Mouse (Mus musculus): ENCODE measurements at regions not wholly inside any gene's neighbourhood (a gene's known extent, or its start where the extent isn't known, plus 50 kb on each side); places are given as distances from the start of the nearest gene placed in this dataset.
"Not testable (repeated sequence)": the region's sequence is repeated elsewhere in the genome, so short reads cannot be mapped to it uniquely, and the experiment has no call there.

DNA sequence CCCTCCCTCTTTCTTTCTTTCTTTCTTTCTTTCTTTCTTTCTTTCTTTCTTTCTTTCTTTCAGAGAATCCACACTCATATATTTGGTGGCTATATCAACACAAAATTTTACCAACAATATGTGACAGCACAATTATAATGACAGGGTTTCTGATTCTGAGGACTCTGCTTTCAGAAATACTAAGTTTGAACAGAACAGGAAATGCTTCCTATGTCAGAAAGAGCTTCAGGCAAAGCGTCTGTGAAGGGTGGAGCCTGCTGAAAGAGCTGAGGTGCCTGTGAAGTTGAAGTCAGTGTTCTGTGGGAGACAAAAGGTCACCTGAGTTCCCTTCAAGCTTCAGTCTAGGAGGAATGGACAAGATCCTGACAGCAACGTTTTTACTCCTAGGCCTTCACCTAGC is 670.8 kb upstream of the Olfr1507 start:
- DNase-seq (ENCODE audit: low spot score): not testable (repeated sequence)

DNA sequence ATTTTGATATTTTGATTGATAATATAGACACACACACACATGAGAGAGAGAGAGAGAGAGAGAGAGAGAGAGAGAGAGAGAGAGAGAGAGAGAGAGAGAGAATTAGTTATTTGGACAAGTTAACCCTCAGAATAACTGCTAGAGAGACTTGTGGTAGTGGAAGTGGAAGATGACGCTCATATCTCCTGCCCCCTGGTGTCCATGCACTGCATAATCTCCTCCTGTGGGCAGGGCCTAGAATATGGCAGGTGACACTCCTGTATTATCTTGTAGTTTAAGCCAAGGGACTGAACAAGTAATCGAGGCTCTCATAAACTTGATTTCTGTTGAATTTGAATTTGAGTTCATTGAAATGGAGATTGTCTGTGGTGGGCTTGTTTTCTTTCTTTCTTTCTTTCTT is 663.5 kb upstream of the Olfr1507 start:
- DNase-seq (ENCODE audit: low spot score): not testable (repeated sequence)

GRCm38 (mm10) chr14:53134783-53135182 is 639.2 kb upstream of the Olfr1507 start:
- DNase-seq (ENCODE audit: low spot score): peak; percentile 71

DNA sequence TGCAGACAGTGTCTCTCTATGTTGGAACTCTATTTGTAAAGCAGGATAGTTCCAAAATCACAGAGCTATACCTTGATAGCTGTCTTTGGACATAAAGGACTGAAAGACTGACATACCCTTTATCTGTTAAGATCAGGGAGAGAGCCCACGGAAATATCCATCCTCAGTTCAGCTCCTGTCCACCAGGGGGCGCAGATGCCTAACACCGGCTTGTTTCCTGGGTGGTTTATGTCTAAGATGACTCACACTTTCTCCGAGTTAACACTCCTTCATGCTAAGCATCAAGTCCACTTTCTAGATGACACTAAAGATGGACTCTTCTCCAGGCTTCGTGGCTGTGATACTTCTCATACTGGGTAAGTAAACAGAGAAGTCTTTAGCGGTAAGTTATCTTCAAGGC is 636.8 kb upstream of the Olfr1507 start:
- peak; percentile 84 for DNase-seq (ENCODE audit: low spot score)

DNA sequence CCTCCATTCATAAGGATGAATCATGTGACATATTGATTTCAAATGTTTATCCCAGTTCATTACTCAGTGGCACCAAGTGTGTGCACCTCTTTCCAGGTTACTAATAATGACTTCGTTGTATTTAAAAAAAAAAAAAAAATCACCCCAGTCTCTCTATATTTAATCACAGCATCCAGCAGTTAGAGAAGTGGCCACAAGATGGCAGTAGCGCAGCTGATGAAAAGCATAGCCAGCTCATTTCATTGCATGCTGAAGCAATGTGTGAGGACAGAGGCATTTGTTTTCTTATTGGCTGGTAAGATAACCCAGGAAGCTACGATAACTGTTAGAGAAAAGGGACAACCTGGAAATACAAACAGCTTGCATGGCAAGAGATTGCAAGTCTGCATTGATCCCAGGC is 626.2 kb upstream of the Olfr1507 start:
- DNase-seq (ENCODE audit: low spot score): not testable (repeated sequence)

DNA sequence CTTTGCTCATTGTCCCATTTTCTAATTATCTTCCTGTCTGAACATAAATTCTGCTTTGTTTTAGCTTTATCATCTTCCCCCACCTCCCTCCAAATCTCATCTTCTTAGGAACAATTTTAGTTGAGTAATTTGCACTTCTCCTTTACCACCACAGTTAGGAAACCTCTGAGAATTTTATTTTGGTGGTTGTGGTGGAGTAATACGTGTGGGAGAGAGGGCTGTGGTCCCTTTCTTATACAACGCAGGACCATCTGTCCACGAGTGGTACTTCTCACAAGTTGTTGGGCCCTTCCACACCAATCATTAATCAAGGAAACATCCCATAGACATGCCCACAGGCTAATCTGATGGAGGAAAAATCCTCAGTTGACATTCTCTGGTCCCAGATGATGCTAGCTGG is 614.2 kb upstream of the Olfr1507 start:
- DNase-seq (ENCODE audit: low spot score): not testable (repeated sequence)

DNA sequence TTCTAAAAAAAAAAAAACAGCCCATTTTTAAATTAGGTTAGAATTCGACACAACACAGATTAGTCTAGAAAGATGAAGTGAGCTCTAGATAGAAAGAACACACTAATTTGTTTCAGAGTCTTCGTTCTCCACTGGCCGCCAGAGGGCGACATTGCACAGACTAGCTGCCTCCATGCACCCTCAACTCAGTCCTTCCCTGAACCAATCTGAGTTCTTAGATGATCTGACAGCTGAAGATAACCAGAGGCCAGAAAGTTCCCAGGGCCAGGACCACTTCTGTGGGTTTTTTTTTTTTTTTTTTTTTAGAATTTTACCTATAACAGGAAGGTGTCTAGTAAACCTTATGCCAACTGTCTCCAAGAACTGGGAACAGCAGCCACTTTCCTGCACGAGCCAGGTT is 605.8 kb upstream of the Olfr1507 start:
- peak; percentile 47 for DNase-seq (ENCODE audit: low spot score)

DNA sequence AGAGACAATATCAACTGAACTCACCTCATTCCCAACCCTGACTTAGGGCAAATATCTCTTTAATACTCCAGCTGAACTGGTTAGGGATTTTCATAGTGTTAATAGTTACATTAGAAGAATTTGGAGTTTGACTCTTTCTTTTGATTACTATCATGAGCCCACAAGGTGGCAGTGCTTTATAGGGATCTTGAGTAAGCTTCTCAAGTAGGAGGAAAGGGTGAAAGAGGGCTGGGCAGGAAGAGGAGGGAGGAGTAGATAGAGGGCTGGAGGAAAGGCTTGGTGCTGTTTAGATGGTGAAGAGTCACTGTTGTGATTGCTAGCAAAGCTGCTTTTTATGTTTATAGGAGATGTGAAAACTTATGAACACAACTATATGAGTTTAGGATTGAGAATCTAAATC is 595.4 kb upstream of the Olfr1507 start:
- DNase-seq (ENCODE audit: low spot score): peak; percentile 27

DNA sequence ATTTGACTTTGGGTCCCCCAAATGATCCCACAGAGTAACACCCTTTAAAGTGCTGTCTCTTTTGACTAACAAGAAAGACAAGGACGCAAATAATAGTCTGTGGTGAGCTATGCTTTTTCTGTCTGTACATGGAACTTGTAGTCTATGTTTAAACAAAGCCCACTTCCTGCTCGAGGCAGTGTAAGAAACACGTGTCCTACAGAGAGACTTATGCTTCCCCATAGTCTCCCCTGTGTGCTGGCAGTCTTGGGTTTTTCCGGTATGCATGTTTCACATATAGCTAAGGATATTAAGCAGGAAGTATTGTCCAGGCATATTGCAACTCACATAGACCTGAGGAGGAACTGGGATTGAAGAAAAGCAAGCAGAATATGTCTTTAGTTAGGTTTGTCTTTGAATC is 586.3 kb upstream of the Olfr1507 start:
- peak; percentile 50 for DNase-seq (ENCODE audit: low spot score)

DNA sequence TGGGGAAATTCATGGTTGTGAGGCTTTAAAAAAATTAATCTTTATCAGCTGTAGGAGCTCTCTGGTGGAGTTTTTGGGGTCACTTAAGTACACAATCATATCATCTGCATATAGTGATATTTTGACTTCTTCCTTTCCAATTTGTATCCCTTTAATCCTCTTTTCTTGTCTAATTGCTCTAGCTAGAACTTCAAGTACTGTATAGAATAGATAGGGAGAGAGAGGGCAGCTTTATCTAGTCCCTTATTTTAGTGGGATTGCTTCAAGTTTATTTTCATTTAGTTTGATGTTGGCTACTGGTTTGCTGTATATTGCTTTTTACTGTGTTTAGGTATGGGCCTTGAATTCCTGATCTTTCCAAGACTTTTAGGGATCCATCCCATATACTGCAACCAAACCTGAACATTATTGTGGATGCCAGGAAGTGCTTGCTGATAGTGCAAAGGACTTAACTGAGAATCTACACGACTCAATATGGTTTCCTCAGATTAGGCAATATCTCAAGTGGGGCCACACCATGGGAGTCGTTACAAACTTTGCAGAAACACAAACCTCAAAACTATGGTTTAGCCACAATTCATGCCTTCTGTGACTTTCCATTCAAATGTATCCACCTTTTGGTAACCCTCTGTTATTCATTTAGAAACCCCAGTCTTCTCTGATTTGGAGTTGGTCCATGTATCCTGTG is 585.6 kb upstream of the Olfr1507 start:
- not testable (repeated sequence) for DNase-seq (ENCODE audit: low spot score)

DNA sequence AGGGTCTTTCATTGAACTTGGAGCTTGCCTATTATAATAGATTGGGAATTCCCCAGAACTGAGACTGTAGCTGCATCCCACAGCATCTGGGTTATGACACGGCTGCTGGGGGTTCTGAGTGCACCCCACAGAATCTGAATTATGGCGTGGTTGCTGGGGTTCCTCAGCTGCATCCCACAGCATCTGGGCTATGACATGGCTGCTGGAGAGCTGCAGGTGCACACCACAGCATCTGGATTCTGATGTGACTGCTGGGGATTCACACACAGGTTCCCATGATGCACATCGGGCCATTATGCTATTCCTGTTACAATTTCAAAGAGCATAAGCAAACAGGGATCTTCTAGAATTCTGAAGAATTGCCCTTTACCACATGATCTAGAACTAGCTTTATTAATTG is 585.0 kb upstream of the Olfr1507 start:
- DNase-seq (ENCODE audit: low spot score): peak; percentile 54

DNA sequence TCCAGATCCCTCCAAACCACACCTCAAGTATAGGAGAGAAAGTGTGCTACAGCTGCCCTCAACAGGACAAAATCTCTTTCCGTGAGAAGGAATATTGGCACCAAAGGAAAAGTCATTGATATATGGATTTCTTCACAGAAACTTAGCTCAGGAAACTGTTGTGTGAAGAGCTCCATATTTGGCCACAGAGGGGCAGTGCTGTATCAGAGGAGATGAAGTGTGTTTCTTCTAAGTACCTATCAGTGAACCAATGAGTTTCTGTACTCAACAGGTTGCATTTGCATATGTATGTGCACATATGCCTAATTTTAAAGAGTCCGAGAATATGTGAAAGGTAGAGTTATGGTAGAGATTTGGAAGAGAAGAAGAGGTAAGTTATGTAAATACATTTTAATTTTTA is 580.4 kb upstream of the Olfr1507 start:
- DNase-seq (ENCODE audit: low spot score): peak; percentile 1

- peak; percentile 29 for DNase-seq (ENCODE audit: low spot score)
Measured at GRCm38 (mm10) chr14:53073126-53073525, 577.6 kb upstream of the Olfr1507 start.

DNA sequence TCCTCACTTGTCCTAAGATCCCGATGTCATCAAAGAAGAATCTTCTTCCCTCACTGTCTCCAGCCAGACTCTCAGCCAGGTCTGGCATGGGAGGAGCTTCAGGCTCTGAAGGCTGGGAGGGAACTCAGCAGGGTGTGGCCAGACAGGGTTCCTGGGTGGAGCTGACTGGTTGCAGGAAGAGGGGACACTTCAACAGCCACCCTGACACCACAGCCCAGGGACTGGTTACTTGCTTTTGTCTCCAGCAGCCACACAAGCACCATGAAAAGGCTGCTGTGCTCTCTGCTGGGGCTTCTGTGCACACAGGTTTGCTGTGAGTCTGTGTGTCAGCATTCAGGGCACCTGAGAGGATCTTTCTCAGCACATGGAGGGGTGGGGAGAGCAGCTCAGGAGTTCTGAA is 577.0 kb upstream of the Olfr1507 start:
- DNase-seq (ENCODE audit: low spot score): peak; percentile 18

GRCm38 (mm10) chr14:53054439-53054838 is 558.9 kb upstream of the Olfr1507 start:
- not testable (repeated sequence) for DNase-seq (ENCODE audit: low spot score)

GRCm38 (mm10) chr14:53053465-53054123 is 558.0 kb upstream of the Olfr1507 start:
- not testable (repeated sequence) for DNase-seq (ENCODE audit: low spot score)

DNA sequence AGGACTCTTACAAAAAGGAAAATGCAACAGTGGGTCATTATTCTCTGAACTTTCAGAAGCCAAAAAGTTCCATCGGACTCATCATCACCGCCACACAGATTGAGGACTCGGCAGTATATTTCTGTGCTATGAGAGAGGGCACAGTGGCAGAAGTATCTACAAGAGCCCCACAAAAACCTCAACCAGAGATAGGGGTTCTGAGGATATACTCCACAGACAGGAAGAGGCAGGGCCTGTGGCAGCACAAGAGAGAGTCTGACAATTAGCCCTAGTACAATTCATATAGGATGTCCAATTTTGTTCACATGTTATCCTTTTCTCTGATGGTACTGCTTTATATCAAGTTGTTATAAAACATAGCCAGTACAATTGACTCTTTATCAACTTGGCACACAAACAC is 552.1 kb upstream of the Olfr1507 start:
- DNase-seq (ENCODE audit: low spot score): not testable (repeated sequence)

- DNase-seq (ENCODE audit: low spot score): peak; percentile 1
Measured at GRCm38 (mm10) chr14:53046975-53047374, 551.4 kb upstream of the Olfr1507 start.

GRCm38 (mm10) chr14:53045331-53045730 is 549.8 kb upstream of the Olfr1507 start:
- peak; percentile 73 for DNase-seq (ENCODE audit: low spot score)

DNA sequence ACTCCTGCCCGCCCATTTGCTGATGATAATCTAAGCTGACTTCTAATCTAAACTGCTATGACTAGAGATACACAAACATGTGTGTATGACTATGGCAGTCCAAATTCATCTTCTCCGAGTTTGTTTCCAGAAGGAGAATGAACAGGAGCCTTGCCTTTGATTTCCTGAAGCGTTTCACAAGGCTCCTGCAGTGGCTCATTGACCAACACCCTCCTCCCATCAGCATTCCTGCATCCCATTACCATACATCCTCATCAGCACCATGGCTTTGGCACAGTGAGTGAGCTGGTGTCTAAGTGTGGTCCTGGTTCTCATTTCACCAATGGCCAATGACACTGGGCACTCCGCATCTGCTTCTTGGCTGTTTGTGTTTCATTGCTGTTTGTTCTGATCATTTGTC is 548.6 kb upstream of the Olfr1507 start:
- peak; percentile 0 for DNase-seq (ENCODE audit: low spot score)

GRCm38 (mm10) chr14:53042016-53042415 is 546.5 kb upstream of the Olfr1507 start:
- DNase-seq (ENCODE audit: low spot score): peak; percentile 63

DNA sequence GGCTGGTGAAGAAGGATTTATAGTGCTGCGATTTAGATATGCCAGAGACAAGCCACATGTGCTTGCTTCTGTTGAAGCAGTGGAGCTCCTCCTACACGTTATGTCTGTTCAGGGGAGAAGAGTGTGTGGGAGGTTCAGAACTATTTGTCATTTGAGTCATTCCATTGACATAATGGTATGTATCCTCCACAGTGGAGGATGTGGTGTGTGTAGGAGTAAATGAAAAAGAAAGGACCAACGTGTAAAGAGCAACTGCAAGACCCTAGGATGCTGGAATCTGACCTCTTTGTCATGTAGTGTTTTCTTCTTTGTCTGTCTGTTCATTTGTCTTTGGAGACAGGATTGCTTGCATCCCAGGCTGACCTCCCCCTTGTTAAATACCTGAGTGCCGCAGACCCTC is 543.9 kb upstream of the Olfr1507 start:
- peak; percentile 2 for DNase-seq (ENCODE audit: low spot score)

DNA sequence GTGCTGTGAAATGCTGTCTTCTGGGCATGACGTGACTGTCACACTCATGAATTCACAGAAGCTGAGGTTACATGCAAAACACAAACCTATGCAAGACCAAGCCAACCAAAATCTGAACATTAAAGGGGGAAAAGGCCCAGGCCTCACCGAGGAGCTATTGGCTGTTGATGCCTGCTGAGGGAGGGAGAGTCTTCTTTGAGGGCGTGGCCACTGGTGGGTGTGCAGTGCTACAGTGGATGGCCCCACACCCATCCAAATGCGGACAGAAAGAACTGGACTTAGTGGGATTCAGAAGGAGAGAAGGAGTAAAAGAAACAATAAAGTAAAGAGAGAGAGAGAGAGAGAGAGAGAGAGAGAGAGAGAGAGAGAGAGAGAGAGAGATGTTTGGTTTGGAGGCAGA is 539.4 kb upstream of the Olfr1507 start:
- DNase-seq (ENCODE audit: low spot score): not testable (repeated sequence)

All from thymus, postnatal 0 days (tissue).